Mouse (Mus musculus): ENCODE results near the gene Rbfox2. TPM values are rescaled to one million over a fixed set of nuclear protein-coding genes. Genes with fewer than 3 reads are reported as not detected.

The Rbfox2 gene
- total RNA-seq, 2 experiments from 2014 or later = 262 to 269 TPM

DNA sequence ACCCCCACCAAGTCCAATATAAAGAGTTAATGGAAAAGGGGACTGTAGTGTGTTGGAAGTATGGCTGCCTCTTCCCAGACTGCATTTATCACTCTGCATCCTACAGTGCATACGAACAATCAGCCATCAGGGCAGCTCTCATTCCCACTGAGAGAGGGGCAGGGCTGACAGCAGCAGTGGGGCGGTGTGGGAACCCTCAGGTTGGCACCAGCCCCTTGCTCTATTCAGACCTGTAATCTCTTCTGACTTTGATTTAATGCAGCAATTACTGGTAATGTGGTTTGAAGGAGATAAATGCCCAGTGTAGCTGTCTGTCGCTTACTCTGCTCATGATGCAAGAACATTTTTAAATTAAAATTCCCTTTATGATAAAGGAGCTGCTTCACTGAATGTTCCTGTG is 134.4 kb downstream of the Rbfox2 start:
- intact Hi-C loops (cut with DNase I) = no loop called here
- DNase-seq (ENCODE audit: extremely low spot score in 1 of 2, low spot score in 2 of 2) = no peak

- DNase-seq (ENCODE audit: extremely low spot score in 1 of 2, low spot score in 2 of 2) = no peak
- intact Hi-C loops (cut with DNase I) = no loop called here
Measured at GRCm38 (mm10) chr15:77168781-77169180, 138.0 kb downstream of the Rbfox2 start.

GRCm38 (mm10) chr15:77166225-77166732 is 140.5 kb downstream of the Rbfox2 start:
- intact Hi-C loops (cut with DNase I) = no loop called here

DNA sequence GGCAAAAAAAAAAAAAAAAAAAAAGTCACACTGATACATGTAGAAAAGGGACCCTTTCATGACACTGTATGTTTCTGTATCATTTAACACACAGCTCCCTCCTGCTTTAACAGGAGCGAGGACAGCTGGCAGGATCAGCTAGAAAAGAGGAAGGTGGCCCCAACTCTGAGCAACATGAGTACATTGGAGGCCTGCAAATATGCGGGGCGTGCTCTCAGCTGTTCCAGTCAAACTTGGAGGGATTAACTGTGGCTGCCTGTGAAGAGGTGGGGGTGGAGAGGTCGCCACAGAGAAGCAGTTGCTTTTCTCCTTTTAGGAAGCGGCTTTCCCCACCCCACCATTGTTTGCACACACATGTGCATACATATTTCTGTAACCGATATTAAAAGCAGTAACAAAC is 143.5 kb downstream of the Rbfox2 start:
- no peak for DNase-seq (ENCODE audit: extremely low spot score in 1 of 2, low spot score in 2 of 2)
- intact Hi-C loops (cut with DNase I) = no loop called here

More at GRCm38 (mm10) chr15:77166225-77166732, 140.5 kb downstream of the Rbfox2 start:
- no peak for DNase-seq (ENCODE audit: extremely low spot score in 1 of 2, low spot score in 2 of 2)

- no peak for DNase-seq (ENCODE audit: extremely low spot score in 1 of 2, low spot score in 2 of 2)
- intact Hi-C loops (cut with DNase I) = no loop called here
Measured at GRCm38 (mm10) chr15:77162931-77163330, 143.9 kb downstream of the Rbfox2 start.

DNA sequence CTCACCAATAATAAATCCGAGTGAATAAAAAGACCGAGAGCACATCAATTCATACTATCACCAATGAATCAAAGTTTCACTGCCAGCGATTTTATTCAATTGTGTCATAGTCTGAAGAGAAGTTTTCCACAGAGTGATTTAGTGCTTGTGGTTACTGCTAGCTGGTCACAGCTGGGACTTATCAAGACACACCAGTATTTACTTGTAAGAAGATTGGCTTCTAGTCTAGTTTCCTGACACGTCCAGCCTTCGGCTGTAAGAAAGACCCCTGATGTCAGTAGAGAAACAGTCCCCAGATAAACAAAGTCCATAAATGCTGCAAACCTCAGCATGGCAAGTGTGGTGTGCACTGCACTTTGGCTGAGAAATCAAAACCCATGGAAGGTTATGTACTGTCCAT is 145.4 kb downstream of the Rbfox2 start:
- intact Hi-C loops (cut with DNase I) = no loop called here
- DNase-seq (ENCODE audit: extremely low spot score in 1 of 2, low spot score in 2 of 2) = no peak

GRCm38 (mm10) chr15:77160848-77161247 is 146.0 kb downstream of the Rbfox2 start:
- intact Hi-C loops (cut with DNase I) = no loop called here

DNA sequence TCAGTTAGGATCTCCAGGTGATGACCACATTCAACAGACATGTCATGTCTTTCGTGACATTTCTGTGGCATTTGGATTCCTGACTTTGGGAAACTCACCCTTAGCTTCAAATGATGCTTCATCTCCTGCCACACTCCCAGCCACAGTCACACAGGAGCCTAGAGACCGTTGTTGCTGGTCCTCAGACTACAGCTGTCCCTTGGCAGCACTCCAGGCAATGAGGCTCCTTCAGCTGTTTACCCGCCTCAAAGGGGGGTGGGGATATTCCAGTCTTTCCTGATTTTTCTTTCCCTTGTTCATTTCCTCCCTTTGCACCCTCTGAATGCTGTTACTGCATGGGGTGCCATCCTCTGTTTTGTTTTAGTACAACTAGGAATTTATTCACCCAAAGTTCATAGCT is 150.3 kb downstream of the Rbfox2 start:
- intact Hi-C loops (cut with DNase I) = no loop called here
- peak in 1 of 2 experiments; percentile 83 for DNase-seq (ENCODE audit: extremely low spot score in 1 of 2, low spot score in 2 of 2)

More at GRCm38 (mm10) chr15:77160848-77161247, 146.0 kb downstream of the Rbfox2 start:
- no peak for DNase-seq (ENCODE audit: extremely low spot score in 1 of 2, low spot score in 2 of 2)

DNA sequence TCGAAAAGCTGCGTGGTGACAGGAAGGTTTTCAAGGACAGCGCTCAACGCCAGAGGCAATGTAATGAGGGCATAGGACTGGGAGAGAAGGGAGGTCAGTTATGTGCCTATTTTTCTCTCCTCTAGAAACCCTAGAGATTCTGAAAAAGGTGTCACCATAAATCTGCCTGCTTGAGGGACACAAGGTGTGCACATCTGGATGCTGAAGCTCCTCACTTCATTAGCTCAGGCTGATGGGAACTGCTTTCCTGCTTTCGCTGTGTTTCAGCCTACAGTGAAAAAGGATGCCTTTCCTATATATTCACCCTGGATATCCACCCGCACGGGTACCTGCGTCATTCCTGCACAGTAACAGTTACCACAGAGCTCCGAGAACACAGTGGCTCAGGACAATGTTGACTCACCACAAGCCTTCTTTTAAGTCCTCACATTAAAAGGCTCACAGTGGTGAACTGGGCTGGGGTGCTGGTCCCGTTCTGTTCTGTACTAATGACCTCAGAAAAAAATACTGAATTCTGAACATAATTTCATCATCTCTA is 152.5 kb downstream of the Rbfox2 start:
- DNase-seq (ENCODE audit: extremely low spot score in 1 of 2, low spot score in 2 of 2) = no peak
- intact Hi-C loops (cut with DNase I) = no loop called here

DNA sequence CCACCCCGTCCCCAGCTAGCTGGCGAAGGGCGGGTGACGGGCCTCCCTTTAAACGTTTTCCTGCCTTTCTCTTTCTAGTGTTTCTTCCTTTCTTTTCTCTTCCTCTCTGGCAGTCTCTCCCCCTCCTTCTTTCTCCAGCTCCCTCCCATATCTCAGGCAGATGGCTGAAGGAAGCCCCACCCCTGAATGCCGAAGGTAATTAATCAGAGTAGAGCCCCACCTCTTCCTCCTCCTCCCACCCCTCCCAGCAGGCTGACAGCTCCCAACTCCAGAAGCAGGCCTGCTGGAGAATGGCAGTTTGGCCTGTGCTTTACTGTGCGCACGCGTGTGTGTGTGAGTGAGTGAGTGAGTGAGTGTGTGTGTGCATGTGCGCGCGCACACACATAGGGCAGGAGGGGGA is 153.2 kb downstream of the Rbfox2 start:
- intact Hi-C loops (cut with DNase I) = no loop called here

GRCm38 (mm10) chr15:77153088-77153546 is 153.7 kb downstream of the Rbfox2 start:
- DNase-seq (ENCODE audit: extremely low spot score in 1 of 2, low spot score in 2 of 2) = no peak

More for the DNA sequence above, 153.2 kb downstream of the Rbfox2 start:
- DNase-seq (ENCODE audit: extremely low spot score in 1 of 2, low spot score in 2 of 2) = peak; percentile 75 to 85

DNA sequence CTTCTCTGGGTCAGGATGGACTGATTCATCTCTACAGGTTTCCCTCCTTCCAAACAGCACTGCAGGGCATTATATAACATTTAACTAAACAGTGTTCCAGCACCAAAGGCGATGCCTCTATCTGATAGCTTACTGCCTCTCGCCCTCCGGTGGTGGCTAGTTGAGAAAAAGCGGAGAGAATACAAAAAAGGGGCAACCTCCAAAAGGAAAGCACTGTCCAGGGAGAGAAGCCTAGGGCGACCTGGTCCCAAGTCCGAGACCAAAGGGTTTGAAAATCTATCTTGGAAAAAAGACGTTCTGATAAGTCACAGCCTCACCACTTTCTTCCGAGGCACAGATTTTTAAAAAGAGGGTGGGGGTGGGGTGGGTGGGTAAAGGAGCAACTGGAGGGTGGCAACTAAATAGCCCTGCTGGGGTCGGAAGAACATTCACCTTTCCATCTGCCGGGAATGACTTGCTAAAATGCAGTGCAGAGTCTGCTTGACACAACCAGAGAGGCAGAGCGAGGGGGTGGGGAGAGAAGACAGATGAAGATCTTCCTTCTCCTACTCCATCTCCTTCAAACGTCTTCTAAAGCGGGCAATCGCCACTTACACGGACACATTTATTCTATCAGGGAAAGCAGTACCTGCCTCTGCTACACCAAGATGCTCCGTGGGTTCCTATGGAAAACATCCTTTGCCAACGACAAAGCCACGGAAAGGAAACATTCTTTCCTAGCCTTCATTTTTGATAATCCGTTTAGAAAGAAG is 154.3 kb downstream of the Rbfox2 start:
- DNase-seq (ENCODE audit: extremely low spot score in 1 of 2, low spot score in 2 of 2) = peak in 1 of 2 experiments; percentile 44
- intact Hi-C loops (cut with DNase I) = no loop called here

More at GRCm38 (mm10) chr15:77153088-77153546, 153.7 kb downstream of the Rbfox2 start:
- intact Hi-C loops (cut with DNase I) = no loop called here

GRCm38 (mm10) chr15:77151816-77152215 is 155.0 kb downstream of the Rbfox2 start:
- intact Hi-C loops (cut with DNase I) = no loop called here
- no peak for DNase-seq (ENCODE audit: extremely low spot score in 1 of 2, low spot score in 2 of 2)

DNA sequence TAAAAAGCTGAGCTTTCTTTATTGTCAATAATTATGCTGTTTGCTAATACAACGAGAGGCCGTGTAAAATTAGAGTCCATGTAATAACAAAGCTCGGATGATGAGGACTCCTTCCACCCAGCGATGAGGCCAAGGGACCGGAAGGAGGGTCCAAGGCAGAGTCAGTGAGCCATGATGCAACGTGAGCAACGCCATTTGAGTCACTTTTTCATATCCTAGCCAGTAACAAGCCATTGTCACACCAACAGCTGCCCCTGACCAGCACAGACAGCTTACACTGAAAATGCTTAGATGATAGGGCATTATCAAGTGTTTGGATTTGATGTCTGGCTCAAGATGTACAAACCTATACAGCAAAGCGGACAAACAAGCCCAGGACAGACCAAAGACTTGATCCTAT is 155.6 kb downstream of the Rbfox2 start:
- DNase-seq (ENCODE audit: extremely low spot score in 1 of 2, low spot score in 2 of 2) = no peak
- intact Hi-C loops (cut with DNase I) = no loop called here

DNA sequence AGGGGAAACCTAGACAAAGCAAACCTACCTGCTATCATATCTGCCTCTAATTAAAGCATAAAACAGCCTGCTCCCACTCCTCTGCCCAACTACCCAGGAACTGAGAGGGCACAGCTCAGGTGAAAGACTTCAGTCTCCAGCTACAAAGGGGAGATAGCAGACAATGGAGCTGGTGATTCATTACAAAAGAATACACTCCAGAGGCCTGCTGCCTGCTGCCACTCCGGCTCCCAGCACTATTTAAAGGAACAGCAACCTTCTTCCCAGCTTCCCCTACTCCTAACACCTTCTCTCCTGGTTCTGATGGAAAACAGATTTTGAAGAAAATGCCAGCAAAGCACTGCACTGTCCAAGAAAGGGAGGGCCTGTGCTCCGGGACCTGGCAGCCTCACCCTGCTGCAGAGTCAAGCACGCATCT is 156.4 kb downstream of the Rbfox2 start:
- DNase-seq (ENCODE audit: extremely low spot score in 1 of 2, low spot score in 2 of 2) = no peak
- intact Hi-C loops (cut with DNase I) = no loop called here

DNA sequence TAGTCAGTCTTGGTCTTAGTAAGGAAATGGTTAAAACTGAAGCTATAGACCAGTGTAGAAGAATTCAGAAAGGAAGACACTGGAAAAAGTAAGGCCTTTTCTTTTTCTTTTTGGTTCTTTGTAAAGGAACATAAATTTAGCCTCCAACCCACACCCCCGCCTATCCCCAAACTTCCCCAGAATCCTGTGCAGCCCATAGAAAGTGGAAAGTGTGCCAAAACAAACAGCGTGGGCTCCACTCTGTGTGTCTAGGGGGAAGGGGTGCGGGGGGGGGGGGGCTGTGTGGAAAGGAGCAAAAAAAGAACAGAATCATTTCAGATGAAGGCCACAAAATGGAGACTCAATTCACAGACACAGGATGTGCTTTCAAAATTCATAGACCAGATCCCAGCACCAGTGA is 156.8 kb downstream of the Rbfox2 start:
- DNase-seq (ENCODE audit: extremely low spot score in 1 of 2, low spot score in 2 of 2) = no peak
- intact Hi-C loops (cut with DNase I) = no loop called here

GRCm38 (mm10) chr15:77149551-77149950 is 157.3 kb downstream of the Rbfox2 start:
- intact Hi-C loops (cut with DNase I) = no loop called here

GRCm38 (mm10) chr15:77146942-77147341 is 159.9 kb downstream of the Rbfox2 start:
- no peak for DNase-seq (ENCODE audit: extremely low spot score in 1 of 2, low spot score in 2 of 2)
- intact Hi-C loops (cut with DNase I) = no loop called here

More at GRCm38 (mm10) chr15:77149551-77149950, 157.3 kb downstream of the Rbfox2 start:
- DNase-seq (ENCODE audit: extremely low spot score in 1 of 2, low spot score in 2 of 2) = no peak

DNA sequence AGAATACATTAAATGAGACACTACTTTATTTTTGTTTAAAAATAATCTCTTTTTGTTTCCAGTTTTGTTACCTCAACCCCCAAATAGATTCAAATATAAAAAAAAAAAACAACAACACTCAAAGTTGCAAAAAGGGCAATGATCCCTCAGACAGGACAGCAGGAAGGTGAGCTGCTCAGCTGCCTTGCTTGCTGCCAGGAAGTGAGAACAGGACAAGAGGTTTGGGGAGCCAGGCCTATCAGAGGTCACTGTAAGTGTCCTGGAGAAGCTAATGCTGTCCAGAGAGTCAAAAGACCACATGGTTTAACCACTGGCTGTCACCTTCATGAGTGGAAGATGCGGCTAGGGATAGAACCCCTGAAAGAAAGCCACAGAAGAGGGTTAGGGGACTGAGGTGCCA is 161.8 kb downstream of the Rbfox2 start:
- no peak for DNase-seq (ENCODE audit: extremely low spot score in 1 of 2, low spot score in 2 of 2)
- intact Hi-C loops (cut with DNase I) = no loop called here

DNA sequence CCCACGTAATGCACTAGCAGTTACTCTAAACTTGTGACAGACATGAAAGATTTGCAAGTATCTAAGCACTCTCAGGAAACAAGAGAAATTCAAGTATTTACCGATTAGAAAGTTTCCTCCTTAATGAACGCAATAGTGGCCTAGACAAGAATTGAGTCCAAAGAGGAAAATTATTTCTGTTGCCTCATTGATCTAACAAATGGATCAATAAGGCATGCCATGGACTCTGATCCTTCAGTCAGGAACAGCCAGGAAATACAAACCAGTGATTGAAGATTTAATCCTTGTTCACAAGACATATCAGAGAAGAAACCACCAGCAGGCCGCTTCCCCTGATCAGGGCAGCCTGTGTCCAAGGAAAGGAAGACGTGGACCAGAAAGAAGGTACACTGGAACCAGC is 164.0 kb downstream of the Rbfox2 start:
- intact Hi-C loops (cut with DNase I) = no loop called here
- DNase-seq (ENCODE audit: extremely low spot score in 1 of 2, low spot score in 2 of 2) = no peak

All from left cerebral cortex, postnatal 10 days (tissue).